ENCODE assay signal across 8 mouse cellular contexts in genomic region chr7:99664571-99665485, GRCm38 (mm10). TPM values are rescaled to one million over a fixed set of nuclear protein-coding genes. Genes with fewer than 3 reads are reported as not detected.
DNase-seq lines count a peak whose midpoint lies in the region; ATAC-seq and TF ChIP-seq lines count a peak whose summit lies in the region.

No protein-coding gene starts in this region.

- intact Hi-C loops in left cerebral cortex, postnatal 14 days (cut with DNase I) = no loop called here

- WGBS in limb, embryonic 13.5 days = 55% methylated on average over 11 of the region's 11 CpGs
- WGBS in limb, embryonic 10.5 days = 62% methylated on average over 11 of the region's 11 CpGs
- 26% methylated on average over 11 of the region's 11 CpGs for WGBS in heart, postnatal 0 days
- WGBS in lung, adult 2 months = 37% methylated on average over 11 of the region's 11 CpGs
- WGBS in stomach, embryonic 14.5 days = 27% methylated on average over 11 of the region's 11 CpGs

- no peak overlapping the region for H3K27ac ChIP-seq in limb, embryonic 13.5 days
- H3K27ac ChIP-seq in limb, embryonic 10.5 days = no peak overlapping the region
- H3K27ac ChIP-seq in heart, postnatal 0 days (ENCODE audit: low read depth) = peak overlapping the region; percentile 41
- peak overlapping the region; percentile 0; the same call in 1 of the 2 replicates for H3K27ac ChIP-seq in stomach, embryonic 14.5 days (ENCODE audit: low read length)

- no peak for TF ChIP-seq POLR2A in lung, adult 2 months (IDR thresholded peaks at IDR 0.05; ENCODE audit: borderline replicate concordance, extremely low read depth, low read depth, low read length)

- H3K27me3 ChIP-seq in limb, embryonic 13.5 days = no peaks in the 10 kb centered on the region
- no peaks in the 10 kb centered on the region for H3K27me3 ChIP-seq in limb, embryonic 10.5 days (ENCODE audit: low read depth, poor library complexity, severe bottlenecking)
- peaks cover 28% of the 10 kb centered on the region for H3K27me3 ChIP-seq in heart, postnatal 0 days (ENCODE audit: control insufficient read depth, insufficient read depth, low read length)
- no peaks in the 10 kb centered on the region for H3K27me3 ChIP-seq in stomach, embryonic 14.5 days (ENCODE audit: control insufficient read depth, insufficient read depth, low read length)

- TF ChIP-seq EP300 in heart, postnatal 0 days (IDR thresholded peaks at IDR 0.05; ENCODE audit: low read depth) = no peak

- H3K4me2 ChIP-seq in limb, embryonic 13.5 days (replicated peaks) = no peak overlapping the region
- H3K4me2 ChIP-seq in heart, postnatal 0 days (ENCODE audit: low read depth, low read length) = no peak overlapping the region
- no peak overlapping the region for H3K4me2 ChIP-seq in stomach, embryonic 14.5 days (replicated peaks; ENCODE audit: low read depth, low read length)

- H3K36me3 ChIP-seq in limb, embryonic 13.5 days = no peaks in the 10 kb centered on the region
- H3K36me3 ChIP-seq in limb, embryonic 10.5 days = no peaks in the 10 kb centered on the region
- H3K36me3 ChIP-seq in heart, postnatal 0 days (replicated peaks; ENCODE audit: control insufficient read depth, insufficient read depth, low read length) = no peaks in the 10 kb centered on the region
- no peaks in the 10 kb centered on the region for H3K36me3 ChIP-seq in stomach, embryonic 14.5 days (ENCODE audit: control insufficient read depth, insufficient read depth, low read length)

- DNase-seq in limb, embryonic 10.5 days (ENCODE audit: low spot score) = no peak
- peak; percentile 85 to 89 for DNase-seq in cerebellum, postnatal 14 days
- peak; percentile 46 for DNase-seq in heart, postnatal 0 days (ENCODE audit: low spot score)
- DNase-seq in lung, adult 2 months = peak; percentile 65
- no peak for DNase-seq in frontal cortex, postnatal 10 days (ENCODE audit: low spot score in 2 of 2)
- DNase-seq in left cerebral cortex, postnatal 14 days (ENCODE audit: low spot score in 2 of 2) = no peak

- 0 out of 2 replicates have a peak, but pooled peaks cover 5% of the 10 kb centered on the region for H3K4me1 ChIP-seq in limb, embryonic 13.5 days
- peaks cover 18% of the 10 kb centered on the region for H3K4me1 ChIP-seq in limb, embryonic 10.5 days
- H3K4me1 ChIP-seq in heart, postnatal 0 days (ENCODE audit: control insufficient read depth, insufficient read depth) = peaks cover 21% of the 10 kb centered on the region
- peaks cover 6% of the 10 kb centered on the region; the same call in 1 of the 2 replicates for H3K4me1 ChIP-seq in lung, adult 2 months (ENCODE audit: control insufficient read depth, insufficient read depth, low read length)
- H3K4me1 ChIP-seq in stomach, embryonic 14.5 days (ENCODE audit: control insufficient read depth, insufficient read depth, low read length) = peaks cover 8% of the 10 kb centered on the region; the same call in 1 of the 2 replicates

- no peaks in the 10 kb centered on the region for H3K9me3 ChIP-seq in limb, embryonic 13.5 days
- no peaks in the 10 kb centered on the region for H3K9me3 ChIP-seq in limb, embryonic 10.5 days (replicated peaks)
- H3K9me3 ChIP-seq in heart, postnatal 0 days (replicated peaks; ENCODE audit: control insufficient read depth, low read length) = no peaks in the 10 kb centered on the region
- H3K9me3 ChIP-seq in stomach, embryonic 14.5 days (ENCODE audit: control insufficient read depth, low read depth, low read length) = no peaks in the 10 kb centered on the region

- no peak overlapping the region for H3K4me3 ChIP-seq in limb, embryonic 13.5 days
- H3K4me3 ChIP-seq in limb, embryonic 10.5 days = no peak overlapping the region
- no peak overlapping the region for H3K4me3 ChIP-seq in heart, postnatal 0 days (ENCODE audit: low read depth, low read length)
- H3K4me3 ChIP-seq in lung, adult 2 months (replicated peaks; ENCODE audit: extremely low read depth, low read depth, low read length) = no peak overlapping the region
- no peak overlapping the region for H3K4me3 ChIP-seq in stomach, embryonic 14.5 days (ENCODE audit: low read depth, low read length)

- peak; percentile 64 for ATAC-seq in limb, embryonic 13.5 days (ENCODE audit: low FRiP score, low read depth)
- ATAC-seq in heart, postnatal 0 days (ENCODE audit: insufficient read depth, low read depth) = peak; percentile 66
- no peak for ATAC-seq in stomach, embryonic 14.5 days (ENCODE audit: insufficient number of reproducible peaks, insufficient read depth, low FRiP score, low read depth)

- TF ChIP-seq CTCF in heart, postnatal 0 days (IDR thresholded peaks at IDR 0.05; ENCODE audit: low read depth) = no peak
- TF ChIP-seq CTCF in lung, adult 2 months (IDR thresholded peaks at IDR 0.05; ENCODE audit: insufficient read depth, low read length) = no peak

- no peak overlapping the region for H3K9ac ChIP-seq in limb, embryonic 13.5 days
- no peak overlapping the region for H3K9ac ChIP-seq in heart, postnatal 0 days (replicated peaks; ENCODE audit: low read depth, low read length)
- H3K9ac ChIP-seq in stomach, embryonic 14.5 days (replicated peaks; ENCODE audit: low read depth, low read length) = no peak overlapping the region

RNA-seq across cellular contexts. Expression of gene Tpbgl, which starts 37.9 kb away (rescaled TPM):
- 0.23 and 0.24 TPM in 2 replicates for polyA plus RNA-seq in limb, embryonic 13.5 days (2015; fragmentation: Nextera tagmentation; extraction: Ambion mirVana)
- polyA plus RNA-seq in limb, embryonic 10.5 days (2016; fragmentation: Nextera tagmentation; extraction: Ambion mirVana) = 0.05 TPM in 1 of 2 replicates, not detected in the other
- total RNA-seq in heart, postnatal 0 days (2014; rRNA removed; ENCODE audit: low replicate concordance) = 5.2 and 6.4 TPM in 2 replicates
- polyA plus RNA-seq in heart, postnatal 0 days (2015; fragmentation: Nextera tagmentation; extraction: Ambion mirVana) = 0.98 and 1.2 TPM in 2 replicates
- 3.8 and 7.2 TPM in 2 replicates for polyA plus RNA-seq in lung, adult 2 months (2012; rRNA removed)
- polyA plus RNA-seq in stomach, embryonic 14.5 days (2014; fragmentation: Nextera tagmentation; extraction: Ambion mirVana) = 1.3 and 1.7 TPM in 2 replicates
- 1 to 10 TPM; 3.7 to 4.6 TPM for total RNA-seq in left cerebral cortex, postnatal 14 days (2021)

RNA-seq across cellular contexts. Expression of gene Slco2b1, which starts 46.3 kb away (rescaled TPM):
- polyA plus RNA-seq in limb, embryonic 13.5 days (2015; fragmentation: Nextera tagmentation; extraction: Ambion mirVana) = 2.0 and 2.6 TPM in 2 replicates
- polyA plus RNA-seq in limb, embryonic 10.5 days (2016; fragmentation: Nextera tagmentation; extraction: Ambion mirVana) = 0.92 and 1.6 TPM in 2 replicates
- 5.4 and 7.8 TPM in 2 replicates for total RNA-seq in heart, postnatal 0 days (2014; rRNA removed; ENCODE audit: low replicate concordance)
- 2.1 and 2.4 TPM in 2 replicates for polyA plus RNA-seq in heart, postnatal 0 days (2015; fragmentation: Nextera tagmentation; extraction: Ambion mirVana)
- polyA plus RNA-seq in lung, adult 2 months (2012; rRNA removed) = 16.5 and 18.0 TPM in 2 replicates
- polyA plus RNA-seq in stomach, embryonic 14.5 days (2014; fragmentation: Nextera tagmentation; extraction: Ambion mirVana) = 2.3 and 3.3 TPM in 2 replicates
- total RNA-seq in left cerebral cortex, postnatal 14 days (2021) = 10 to 100 TPM; 15.9 to 16.6 TPM

Comparison
In these comparisons a context has a peak if more than half of its experiments do, and no peak if none do; other contexts are left out.
1. H3K27ac ChIP-seq: peak in heart, postnatal 0 days (single experiment) and stomach, embryonic 14.5 days (single experiment); none in limb, embryonic 13.5 days (single experiment) and limb, embryonic 10.5 days (single experiment).
2. DNase-seq: peak in cerebellum, postnatal 14 days (2 of 2), heart, postnatal 0 days (single experiment) and lung, adult 2 months (single experiment); none in limb, embryonic 10.5 days (single experiment), frontal cortex, postnatal 10 days (0 of 2) and left cerebral cortex, postnatal 14 days (0 of 2).